Mouse (Mus musculus): ENCODE data around the gene Zbtb5.
"Not testable (repeated sequence)": the region's sequence is repeated elsewhere in the genome, so short reads cannot be mapped to it uniquely, and the experiment has no call there.

The Zbtb5 gene

DNA sequence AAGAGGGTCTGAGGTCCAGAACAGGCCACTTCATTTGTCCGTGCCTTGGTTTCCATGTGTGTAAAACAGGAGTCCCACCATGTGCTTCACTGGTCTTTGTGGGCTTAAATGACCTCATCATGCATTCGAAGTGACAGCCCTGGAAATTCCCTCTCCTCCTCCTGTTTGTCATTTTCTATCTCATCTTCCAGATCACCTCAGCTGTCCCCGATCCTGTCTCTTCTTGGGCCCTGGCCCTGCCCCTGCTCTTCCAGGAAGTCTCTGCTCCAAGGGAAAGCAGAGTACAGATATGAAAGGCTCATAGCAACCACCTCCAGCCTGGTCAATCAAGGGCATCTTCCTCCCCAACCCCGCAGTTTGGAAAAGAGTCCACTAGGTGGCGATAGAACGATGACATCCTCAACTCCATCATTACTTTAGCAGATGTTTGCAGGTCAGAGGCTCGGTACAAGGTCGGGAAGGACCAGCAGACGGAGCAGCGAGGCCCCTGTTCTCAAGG, 41.6 kb downstream of the Zbtb5 start:
- DNase-seq (ENCODE audit: extremely low spot score, low spot score), result peak; percentile 79

DNA sequence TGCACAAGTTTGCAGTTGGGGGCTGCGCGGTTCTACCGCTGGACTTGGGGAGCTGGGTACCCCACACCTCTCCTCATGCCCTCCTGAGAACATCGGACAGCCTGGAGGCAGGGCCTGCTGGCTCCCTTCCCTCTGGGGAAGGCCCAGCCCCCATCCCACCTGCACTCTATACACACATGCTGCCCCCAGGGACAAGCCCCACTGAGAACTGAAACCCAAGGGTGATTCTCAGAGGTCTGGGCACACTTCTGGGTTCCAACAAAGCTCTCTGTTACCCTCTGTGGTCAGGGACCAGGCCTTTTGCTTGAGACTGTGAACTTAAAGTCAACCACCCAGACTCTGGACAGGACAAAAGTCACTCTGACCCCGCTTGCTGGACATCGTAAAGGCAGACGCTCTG, 42.2 kb downstream of the Zbtb5 start:
- no peak for DNase-seq (ENCODE audit: extremely low spot score, low spot score)

GRCm38 (mm10) chr4:44967402-44967801, 44.8 kb downstream of the Zbtb5 start:
- no peak for DNase-seq (ENCODE audit: extremely low spot score, low spot score)

- no peak for DNase-seq (ENCODE audit: extremely low spot score, low spot score)
Measured at GRCm38 (mm10) chr4:44965736-44966135, 46.5 kb downstream of the Zbtb5 start.

GRCm38 (mm10) chr4:44965175-44965574, 47.0 kb downstream of the Zbtb5 start:
- no peak for DNase-seq (ENCODE audit: extremely low spot score, low spot score)

DNA sequence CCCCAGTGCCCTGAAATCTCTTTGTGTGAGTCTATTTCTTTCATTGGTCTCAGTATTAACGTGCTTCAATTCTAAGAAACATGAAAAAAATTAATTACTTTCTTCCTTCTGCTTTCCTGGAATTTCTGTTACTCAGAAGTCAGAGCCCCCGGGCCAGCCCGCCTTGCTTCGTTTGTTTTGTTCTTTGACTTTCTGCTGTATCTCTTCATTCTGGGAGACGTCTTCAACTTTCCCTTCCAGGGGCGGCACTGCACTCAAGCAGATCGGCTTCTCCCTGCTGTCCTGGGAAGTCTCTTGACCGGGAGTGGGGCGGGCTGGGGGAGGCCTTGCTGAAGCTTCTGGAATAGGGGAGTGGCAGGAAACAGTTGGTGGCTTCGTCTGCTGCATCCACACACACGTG, 49.1 kb downstream of the Zbtb5 start:
- no peak for DNase-seq (ENCODE audit: extremely low spot score, low spot score)

GRCm38 (mm10) chr4:44959220-44959619, 53.0 kb downstream of the Zbtb5 start:
- DNase-seq (ENCODE audit: extremely low spot score, low spot score), result no peak

DNA sequence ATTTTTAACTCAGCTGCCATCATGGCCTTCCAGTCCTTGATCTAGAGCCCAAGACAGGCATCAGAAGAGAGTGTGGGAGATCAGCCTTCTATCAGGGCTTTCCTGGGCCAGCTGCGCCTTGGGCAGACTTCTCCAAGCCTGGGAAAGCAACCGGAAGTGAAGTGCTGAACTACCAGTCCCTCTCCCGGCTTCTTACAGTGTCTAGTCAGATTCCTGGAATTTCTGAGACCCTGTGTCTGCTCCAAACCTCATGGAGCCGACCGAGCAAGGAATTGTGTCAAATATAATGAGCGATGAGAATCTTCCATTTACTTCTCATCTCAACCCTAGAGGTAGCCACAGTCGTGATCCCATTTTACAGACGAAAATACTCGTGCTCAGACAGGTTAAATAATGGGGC, 53.4 kb downstream of the Zbtb5 start:
- no peak for DNase-seq (ENCODE audit: extremely low spot score, low spot score)

DNA sequence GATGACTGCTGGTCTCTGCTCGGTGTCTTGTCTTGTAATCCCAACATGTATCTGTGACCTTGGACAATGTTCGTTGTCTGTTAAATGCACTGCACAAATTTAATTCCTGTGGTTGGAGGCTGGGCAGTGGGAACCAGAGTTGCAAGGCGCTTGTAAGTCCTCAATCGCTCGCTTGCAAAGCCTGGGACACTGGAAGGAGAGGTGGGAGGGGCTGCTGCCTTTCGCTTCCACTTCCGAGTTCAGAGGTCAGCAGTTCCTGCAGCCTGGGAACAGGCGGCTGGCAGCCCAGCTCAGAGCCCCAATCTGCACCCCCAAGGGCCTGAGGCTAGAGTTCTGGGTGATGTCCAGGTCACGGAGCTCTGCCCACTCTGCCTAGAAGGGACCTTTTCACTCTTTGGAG, 59.2 kb downstream of the Zbtb5 start:
- DNase-seq (ENCODE audit: extremely low spot score, low spot score), result no peak

GRCm38 (mm10) chr4:44948314-44948713, 63.9 kb downstream of the Zbtb5 start:
- no peak for DNase-seq (ENCODE audit: extremely low spot score, low spot score)

- DNase-seq (ENCODE audit: extremely low spot score, low spot score), result no peak
Measured at GRCm38 (mm10) chr4:44947464-44947863, 64.7 kb downstream of the Zbtb5 start.

DNA sequence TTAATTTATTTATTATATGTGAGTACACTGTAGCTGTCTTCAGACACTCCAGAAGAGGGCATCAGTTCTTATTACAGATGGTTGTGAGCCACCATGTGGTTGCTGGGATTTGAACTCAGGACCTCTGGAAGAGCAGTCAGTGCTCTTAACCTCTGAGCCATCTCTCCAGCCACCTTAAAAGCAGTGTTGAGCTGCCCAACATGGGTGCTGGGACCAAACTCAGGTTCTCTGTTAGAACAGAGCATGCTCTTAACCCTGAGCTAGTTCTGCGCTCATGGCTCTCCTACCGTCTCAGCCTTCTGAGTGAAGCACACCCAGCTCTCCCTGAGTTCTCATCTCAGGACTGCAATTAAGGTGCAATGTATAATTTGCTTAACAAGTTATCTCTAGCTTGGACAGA, 66.1 kb downstream of the Zbtb5 start:
- DNase-seq (ENCODE audit: extremely low spot score, low spot score), result not testable (repeated sequence)

DNA sequence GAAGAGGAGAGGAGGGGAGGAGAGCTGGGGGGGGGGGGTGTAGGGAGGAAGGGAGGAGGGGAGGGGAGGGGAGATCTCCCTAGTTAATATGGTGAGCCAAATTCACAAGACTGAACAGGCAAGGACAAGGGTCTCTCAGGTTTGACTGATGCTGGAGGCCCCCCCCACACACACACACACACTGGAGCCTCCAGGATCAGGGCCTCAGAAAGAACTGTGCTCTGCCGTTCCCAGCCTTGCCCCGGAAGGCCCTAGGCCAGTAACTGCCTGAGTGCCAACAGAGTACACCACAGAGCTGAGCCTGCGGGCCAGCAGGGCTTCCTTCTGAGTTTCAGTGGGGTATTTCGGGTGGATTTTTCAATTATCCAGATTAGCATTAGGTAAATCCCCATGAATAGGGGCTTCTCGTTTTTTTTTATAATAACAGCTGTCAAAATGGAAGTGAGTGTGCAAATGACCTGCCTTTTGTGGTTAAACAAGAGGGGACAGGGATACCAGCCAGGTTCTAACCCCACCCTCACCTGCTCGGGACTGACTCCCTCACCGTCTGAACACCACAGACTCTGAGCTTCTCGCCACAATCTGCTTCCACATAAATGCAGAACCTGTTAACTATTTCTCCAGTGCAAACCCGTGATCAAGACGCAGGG, 67.7 kb downstream of the Zbtb5 start:
- DNase-seq (ENCODE audit: extremely low spot score, low spot score), result no peak

GRCm38 (mm10) chr4:44943480-44943879, 68.7 kb downstream of the Zbtb5 start:
- DNase-seq (ENCODE audit: extremely low spot score, low spot score), result no peak

- no peak for DNase-seq (ENCODE audit: extremely low spot score, low spot score)
Measured at GRCm38 (mm10) chr4:44942237-44942636, 70.0 kb downstream of the Zbtb5 start.

Data from neural tube, embryonic 10.5 days (tissue).